Mouse (Mus musculus) adrenal gland, postnatal 36 days (tissue): ENCODE results near the gene Usb1. TPM values are rescaled to one million over a fixed set of nuclear protein-coding genes. Genes with fewer than 3 reads are reported as not detected.
"Not testable (repeated sequence)": the region's sequence is repeated elsewhere in the genome, so short reads cannot be mapped to it uniquely, and the experiment has no call there.

Experiments
- DNase-seq, 2 experiments: peaks; one replicate each; pipeline ENCODE4 v3.0.0; 2021; ENCODE audit warnings: mixed read lengths in 1 of 2
- total RNA-seq, 2 experiments: library from RNA; stranded (reverse); gene quantifications; 2 replicates each; pipeline ENCODE4 v1.2.3; 2021

Usb1 gene
- total RNA-seq, 2 experiments from 2014 or later = 18.4 to 18.8 TPM

GRCm38 (mm10) chr8:95374429-95374828 lies 42.3 kb downstream of the Usb1 start:
- DNase-seq = no peak

GRCm38 (mm10) chr8:95375374-95375930 lies 43.4 kb downstream of the Usb1 start:
- no peak for DNase-seq

GRCm38 (mm10) chr8:95376309-95376999 lies 44.4 kb downstream of the Usb1 start:
- DNase-seq = no peak

GRCm38 (mm10) chr8:95377101-95377500 lies 45.0 kb downstream of the Usb1 start:
- no peak for DNase-seq

- peak in 1 of 2 experiments; percentile 46 for DNase-seq
Measured at GRCm38 (mm10) chr8:95377863-95378291, 45.8 kb downstream of the Usb1 start.

GRCm38 (mm10) chr8:95378928-95379327 lies 46.8 kb downstream of the Usb1 start:
- not testable (repeated sequence) for DNase-seq

- DNase-seq = peak in 1 of 2 experiments; percentile 12
Measured at GRCm38 (mm10) chr8:95380953-95381352, 48.9 kb downstream of the Usb1 start.

- no peak for DNase-seq
Measured at GRCm38 (mm10) chr8:95381595-95381994, 49.5 kb downstream of the Usb1 start.

- no peak for DNase-seq
Measured at GRCm38 (mm10) chr8:95384501-95384900, 52.4 kb downstream of the Usb1 start.

- DNase-seq = no peak
Measured at GRCm38 (mm10) chr8:95386037-95386436, 54.0 kb downstream of the Usb1 start.

- DNase-seq = no peak
Measured at GRCm38 (mm10) chr8:95387221-95387620, 55.1 kb downstream of the Usb1 start.

GRCm38 (mm10) chr8:95387936-95388335 lies 55.9 kb downstream of the Usb1 start:
- DNase-seq = no peak

GRCm38 (mm10) chr8:95390312-95390711 lies 58.2 kb downstream of the Usb1 start:
- DNase-seq = no peak

- DNase-seq = no peak
Measured at GRCm38 (mm10) chr8:95391101-95391500, 59.0 kb downstream of the Usb1 start.

GRCm38 (mm10) chr8:95392604-95393003 lies 60.5 kb downstream of the Usb1 start:
- peak; percentile 15 to 21 for DNase-seq

GRCm38 (mm10) chr8:95395186-95395918 lies 63.3 kb downstream of the Usb1 start:
- DNase-seq = no peak

- no peak for DNase-seq
Measured at GRCm38 (mm10) chr8:95396752-95397151, 64.7 kb downstream of the Usb1 start.

Other genes starting within 250 kb of the Usb1 start
- gene Kifc3, start 129.5 kb upstream of the Usb1 start, total RNA-seq = 100 to 1,000 TPM; 110 to 163 TPM
- under 1 TPM; 0.23 to 0.86 TPM for gene Cngb1, start 25.7 kb upstream of the Usb1 start, total RNA-seq
- under 1 TPM in 1 of 2 experiments, not detected in 1; 0.82 TPM for gene Tepp, start 21.7 kb upstream of the Usb1 start, total RNA-seq
- gene Zfp319, start 334 bp upstream of the Usb1 start, total RNA-seq = 10 to 100 TPM in 1 of 2 experiments, 1 to 10 TPM in 1; 9.2 to 10.8 TPM
- gene Mmp15, start 20.0 kb downstream of the Usb1 start, total RNA-seq = 10 to 100 TPM in 1 of 2 experiments, 1 to 10 TPM in 1; 6.3 to 10.4 TPM
- gene Cfap20, start 102.6 kb downstream of the Usb1 start, total RNA-seq = 10 to 100 TPM; 33.1 to 44.8 TPM
- 10 to 100 TPM; 74.0 to 87.9 TPM for gene Csnk2a2, start 157.8 kb downstream of the Usb1 start, total RNA-seq
- gene Ccdc113, start 201.8 kb downstream of the Usb1 start, total RNA-seq = under 1 TPM in 1 of 2 experiments, not detected in 1; 0.86 TPM
- gene Prss54, start 244.1 kb downstream of the Usb1 start, total RNA-seq = not detected